Mouse (Mus musculus) stomach, postnatal 0 days (tissue): ENCODE results near the gene Gm5105.

Experiments
- CTCF ChIP-seq: IDR thresholded peaks from 2 replicates; pipeline ENCODE4 v1.5.1; 2016; ENCODE audit warnings: antibody characterized with exemption, low read depth, mild to moderate bottlenecking, moderate library complexity
- EP300 ChIP-seq: optimal IDR thresholded peaks from 2 replicates; pipeline ENCODE3; 2016; ENCODE audit warnings: antibody characterized with exemption

- TF ChIP-seq CTCF = no peak
- TF ChIP-seq EP300 = no peak
These were observed 17.6 kb downstream of the Gm5105 start for GRCm38 (mm10) chr3:138049555-138049954.
